Mouse (Mus musculus) B cell, adult 2 months (primary cell): Measurements from ENCODE around the gene Fgfr2.

Experiments used
- DNase-seq, 2 experiments: peaks; one replicate each; pipeline ENCODE4 v3.0.0; 2022

Gene Fgfr2

DNA sequence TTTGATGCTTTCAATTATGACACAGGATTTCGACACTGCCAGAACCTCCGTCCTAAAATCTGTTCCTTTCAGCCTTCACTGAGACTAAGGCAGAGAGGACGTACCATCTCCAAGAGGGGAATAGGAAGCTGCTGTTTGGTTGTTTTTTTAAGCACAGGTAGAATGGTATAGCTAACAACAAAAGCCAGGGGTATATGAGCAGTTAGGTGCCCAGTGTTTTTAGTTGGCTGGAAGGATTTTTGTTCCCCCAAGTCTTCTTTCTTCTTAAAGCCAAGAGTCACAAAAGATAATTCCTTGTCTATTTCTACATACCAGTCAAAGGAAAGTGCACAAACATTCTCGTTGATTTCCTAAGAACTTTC is 2859.9 kb downstream of the Fgfr2 start:
- no peak for DNase-seq

DNA sequence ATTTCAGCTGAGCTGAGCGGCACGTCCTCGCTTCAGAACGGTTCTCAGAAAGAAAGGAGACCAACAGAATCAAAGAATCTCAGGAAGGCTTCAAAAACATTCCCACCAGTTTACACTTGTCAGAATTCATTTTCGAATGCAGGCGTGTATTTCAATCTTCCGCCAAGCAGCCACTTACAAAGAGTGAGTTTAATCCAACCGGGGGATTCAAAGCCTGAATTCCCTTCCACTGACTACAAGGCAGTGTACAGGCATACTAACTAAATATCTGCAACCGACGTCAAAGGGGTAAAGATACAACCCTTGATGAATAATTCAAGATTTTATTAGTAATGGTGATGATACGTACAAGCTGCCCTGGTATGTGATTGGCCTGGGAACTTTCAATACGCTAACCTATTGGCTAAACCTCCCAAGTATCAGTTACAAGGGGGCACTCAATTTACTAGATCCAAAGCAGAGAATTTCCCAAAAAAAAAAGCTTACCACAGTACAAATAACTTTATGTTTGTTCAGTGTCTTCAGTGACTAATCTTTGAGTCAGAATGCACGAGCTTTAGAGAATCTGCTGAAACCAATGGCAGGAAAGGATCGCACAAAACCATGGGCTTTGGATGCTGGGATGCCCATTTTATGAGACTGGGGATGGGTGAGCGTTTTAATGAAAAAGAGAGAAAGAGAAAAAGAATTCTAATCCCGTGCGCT is 2860.5 kb downstream of the Fgfr2 start:
- no peak for DNase-seq

DNA sequence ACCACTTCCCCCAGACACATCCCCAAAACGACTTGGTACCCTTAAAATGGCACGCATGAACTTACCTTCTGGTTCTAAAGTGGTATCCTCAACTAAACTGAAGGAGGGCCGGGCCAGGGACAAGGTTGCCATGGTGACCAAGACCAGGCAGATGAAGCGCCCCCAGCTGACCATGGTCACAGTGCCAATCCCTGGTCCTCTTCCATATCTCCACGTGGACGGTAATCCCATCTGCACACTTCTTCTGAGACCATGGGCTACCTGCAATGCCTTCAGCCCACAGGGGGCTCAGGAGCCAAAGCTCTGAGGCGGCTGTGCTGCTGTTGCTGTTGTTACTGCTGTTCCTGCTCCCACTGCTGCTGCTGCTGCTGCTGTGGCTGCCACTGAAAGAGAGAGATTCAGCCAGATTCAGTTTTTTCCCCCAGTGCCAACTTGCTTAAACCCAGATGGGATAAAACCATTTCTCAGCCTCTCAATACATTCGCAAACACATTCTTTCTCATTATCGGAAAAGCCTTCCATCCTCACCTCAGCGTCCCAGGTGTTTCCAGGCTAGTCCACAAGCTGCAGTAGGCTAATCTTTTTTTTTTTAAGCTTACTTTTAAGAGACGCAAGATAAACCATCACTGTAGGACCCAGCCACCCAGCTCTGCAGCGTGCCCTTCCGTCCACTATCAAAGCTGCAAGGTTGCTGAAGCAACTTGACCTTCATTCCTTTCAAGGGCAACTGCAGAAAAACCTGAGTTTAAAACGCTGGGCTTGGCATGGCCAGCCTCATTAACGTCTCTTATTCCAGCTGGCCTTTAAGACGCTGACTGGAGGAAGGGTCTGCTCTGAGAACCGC is 2861.2 kb downstream of the Fgfr2 start:
- DNase-seq, result no peak

DNA sequence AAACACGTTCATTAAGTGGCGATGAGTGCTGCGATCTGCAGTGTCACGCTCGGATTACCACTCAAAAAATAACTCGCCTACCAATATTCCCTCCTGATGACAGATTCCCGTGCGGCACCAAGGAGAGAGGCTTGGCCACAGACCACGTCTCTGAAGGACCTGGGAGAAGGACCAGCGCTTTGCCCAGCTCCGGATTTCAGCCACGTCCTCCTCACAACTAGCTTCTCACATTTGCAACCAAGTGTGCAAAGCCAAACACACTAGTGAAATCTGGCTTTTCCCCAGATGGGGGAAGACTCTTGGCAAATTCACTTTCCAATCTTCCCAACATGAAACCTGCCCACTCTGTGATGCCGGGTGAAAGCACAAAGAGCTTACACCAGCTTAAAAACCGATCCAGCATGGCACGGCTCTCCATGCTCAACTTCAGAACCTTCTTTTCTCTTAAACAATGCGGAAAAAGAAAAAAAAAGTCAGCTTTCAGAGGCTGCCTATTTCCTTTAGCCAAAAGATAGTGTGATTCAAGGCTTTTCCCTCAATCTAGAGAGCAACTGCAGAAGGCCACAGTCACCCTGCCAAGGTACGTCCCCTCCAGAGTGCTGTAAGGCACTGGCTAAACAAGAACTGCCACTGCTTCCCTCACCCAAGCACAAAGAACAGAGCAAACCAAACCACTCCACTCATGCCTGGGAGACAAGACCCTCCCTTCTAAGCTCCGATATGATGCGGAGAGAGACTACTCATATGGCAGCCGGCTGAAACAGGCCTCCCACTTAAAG is 2862.1 kb downstream of the Fgfr2 start:
- DNase-seq, result no peak

DNA sequence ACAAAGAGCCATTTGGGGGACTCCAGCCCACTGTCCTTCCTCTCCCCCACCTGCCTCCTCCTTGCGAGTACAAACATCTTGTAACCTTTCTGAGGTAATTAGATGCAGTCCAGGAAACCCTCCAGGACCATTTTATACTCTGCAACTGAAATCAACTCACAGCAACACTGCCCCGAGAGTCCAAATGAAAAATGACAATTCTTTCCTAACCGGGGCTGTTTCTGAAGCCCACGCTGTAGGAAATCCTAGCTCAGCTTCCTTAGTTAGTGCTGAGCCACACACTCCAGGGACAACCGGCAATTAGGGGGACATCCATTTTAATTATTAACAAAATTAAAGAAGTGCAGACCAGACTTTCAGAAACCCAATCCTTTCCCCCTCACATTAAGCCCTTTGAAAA is 2863.1 kb downstream of the Fgfr2 start:
- no peak for DNase-seq

DNA sequence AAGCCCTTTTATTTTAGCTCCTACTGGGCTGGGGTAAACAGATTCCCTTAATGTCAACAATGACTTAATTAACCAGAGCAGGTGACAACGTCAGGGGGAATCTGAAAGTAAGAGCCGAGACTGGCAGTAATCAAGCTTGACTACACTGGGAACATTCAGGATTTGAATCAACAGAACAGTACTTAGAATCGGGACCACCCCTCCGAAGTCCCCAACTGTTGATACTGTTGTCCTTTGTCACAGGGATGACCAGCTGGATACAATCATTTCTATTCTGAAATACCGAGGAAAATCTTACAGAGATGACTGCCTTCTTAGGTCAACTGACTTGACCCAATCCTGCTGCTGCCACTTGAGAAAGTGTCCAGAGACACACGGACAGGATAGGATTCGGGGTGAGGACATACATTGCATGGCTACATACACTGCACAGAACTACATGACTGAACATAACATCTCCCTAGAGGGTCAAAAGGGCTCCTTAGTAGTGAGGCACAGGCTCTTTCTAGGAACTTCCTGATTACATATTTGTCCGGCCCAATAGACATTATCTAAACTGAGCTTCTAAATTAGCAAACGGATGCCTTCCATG is 2864.3 kb downstream of the Fgfr2 start:
- DNase-seq, result no peak

DNA sequence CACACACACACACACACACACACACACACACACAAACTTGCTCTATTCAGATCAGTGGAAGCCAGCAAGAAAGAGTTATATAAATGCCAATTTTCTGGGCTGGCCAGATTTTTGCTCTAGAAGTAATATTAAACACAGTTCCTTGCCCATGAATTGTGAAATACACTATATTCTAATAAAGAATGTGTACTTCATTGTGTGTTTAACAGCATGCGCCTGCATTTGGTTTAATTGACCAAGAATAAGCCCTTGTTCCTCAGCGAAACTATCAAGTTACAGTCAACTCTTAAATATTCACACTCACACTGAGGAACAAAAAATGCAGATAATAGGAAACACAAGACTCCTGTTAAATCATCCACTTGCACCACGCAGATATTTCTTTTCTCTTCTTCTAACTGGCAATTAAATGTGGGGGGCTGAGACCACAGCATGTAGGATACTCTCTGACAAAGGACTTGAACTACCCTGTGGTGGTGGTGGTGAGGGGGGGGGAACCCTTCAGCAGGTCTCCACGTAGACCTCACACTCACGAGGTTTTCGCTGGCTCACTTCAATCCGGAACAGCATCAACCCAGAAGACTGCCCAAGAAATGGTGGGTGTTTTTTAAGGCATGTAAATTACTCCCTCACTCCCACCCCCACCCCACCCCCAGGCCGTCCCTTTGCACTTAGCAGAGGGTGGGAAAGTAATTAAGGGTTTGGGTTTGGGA is 2865.0 kb downstream of the Fgfr2 start:
- no peak for DNase-seq

DNA sequence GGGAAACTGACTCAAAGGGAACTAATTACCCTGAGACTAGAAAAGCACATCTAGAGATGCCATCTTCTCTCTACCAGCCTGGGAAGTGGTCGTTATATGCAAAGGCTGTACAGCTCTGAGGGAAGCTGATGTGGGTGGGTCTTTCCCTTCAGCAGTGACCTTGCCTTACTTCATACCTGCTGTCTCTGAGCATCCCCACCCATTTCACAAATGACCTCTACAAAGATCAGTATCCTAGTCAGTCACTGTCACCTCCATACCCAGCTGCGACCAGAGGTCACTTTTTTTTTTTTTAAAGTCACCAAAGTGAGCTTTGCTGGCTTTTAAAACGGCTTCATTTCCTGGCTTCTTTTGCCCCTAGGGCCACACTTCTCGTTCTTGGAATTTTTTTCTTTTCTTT is 2869.9 kb downstream of the Fgfr2 start:
- no peak for DNase-seq

DNA sequence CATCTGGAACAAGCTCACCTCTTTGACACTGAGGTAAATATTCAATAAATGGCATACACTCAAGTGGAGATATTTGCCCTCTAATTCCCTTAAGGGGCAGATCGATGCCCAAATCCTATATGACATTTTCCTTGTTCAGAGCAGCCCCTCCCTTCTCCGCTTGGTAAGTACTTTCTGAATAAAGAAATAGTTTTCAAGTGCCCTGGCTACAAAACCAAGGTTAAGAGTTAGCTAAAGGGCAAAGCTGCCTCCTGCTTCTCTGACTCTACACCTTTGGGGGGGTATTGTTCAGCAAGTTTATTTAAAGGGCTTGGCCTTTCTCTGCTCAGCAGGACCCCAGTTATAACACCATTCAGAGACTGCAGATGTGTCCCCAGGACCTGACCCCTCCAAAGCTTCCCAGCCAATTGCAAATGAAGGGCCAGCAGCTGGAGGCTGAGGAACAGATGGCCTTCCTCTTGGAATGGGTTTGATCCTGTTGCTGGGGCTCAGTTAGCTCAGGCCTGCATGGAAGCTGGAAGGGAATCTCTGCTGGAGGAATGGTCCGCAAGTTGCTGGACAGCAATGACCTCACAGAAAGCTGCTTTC is 2871.1 kb downstream of the Fgfr2 start:
- no peak for DNase-seq

DNA sequence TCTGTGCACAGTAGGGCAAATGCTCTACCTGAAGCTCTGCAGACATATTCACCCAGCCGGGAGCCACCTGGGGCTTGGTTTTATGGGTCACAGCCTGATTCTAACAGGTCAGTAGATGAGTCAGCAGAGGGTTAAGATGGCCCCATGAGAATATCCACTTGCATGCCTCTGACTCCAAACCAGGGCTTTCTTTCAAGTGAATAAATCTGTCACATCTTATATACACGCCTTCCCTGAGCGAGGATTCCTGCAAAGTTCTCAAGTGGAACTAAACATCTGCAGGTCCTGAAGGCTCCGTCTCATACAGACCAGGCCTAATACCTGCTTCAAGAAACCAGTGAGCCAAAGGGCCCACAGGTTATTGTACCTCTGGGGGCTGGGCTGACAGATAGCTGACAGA is 2872.2 kb downstream of the Fgfr2 start:
- DNase-seq, result no peak

DNA sequence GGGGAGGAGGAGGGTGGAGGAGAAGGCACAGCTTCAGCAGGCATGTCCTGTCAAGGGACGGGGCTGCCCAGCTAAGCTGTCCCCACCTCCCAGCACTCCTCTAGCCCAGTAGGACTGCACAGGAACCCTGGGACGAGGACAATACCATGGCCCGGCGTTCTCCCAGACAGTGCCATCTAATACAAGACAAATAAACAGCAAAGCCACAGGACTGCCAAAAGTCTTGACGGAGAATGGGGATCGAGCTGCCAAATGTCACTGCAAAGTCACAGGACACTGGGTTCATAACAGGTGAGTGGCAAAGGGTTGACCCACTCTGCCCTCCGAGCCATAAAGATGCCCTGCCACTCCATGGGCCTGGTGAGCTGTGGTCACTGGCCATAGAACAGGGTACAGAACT is 2874.7 kb downstream of the Fgfr2 start:
- no peak for DNase-seq

DNA sequence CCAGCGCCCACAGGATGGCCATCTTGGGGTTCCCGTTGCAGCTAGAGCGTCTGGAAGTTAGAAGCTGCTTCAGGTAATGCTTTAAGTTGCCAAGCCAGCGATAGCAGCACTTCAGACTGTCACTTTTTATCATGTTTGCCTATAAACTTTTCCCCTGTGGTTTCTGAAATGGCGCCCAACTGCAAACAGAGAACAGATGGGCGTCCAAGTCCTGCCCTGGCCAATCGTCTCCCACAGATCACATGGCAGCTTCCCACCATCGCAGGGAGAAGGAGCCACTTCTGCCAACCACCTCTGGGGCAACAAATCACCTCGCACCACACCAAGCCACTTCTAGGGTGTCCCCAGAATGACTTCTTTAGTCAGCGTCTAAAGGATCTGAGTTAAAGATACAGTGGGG is 2875.3 kb downstream of the Fgfr2 start:
- no peak for DNase-seq

DNA sequence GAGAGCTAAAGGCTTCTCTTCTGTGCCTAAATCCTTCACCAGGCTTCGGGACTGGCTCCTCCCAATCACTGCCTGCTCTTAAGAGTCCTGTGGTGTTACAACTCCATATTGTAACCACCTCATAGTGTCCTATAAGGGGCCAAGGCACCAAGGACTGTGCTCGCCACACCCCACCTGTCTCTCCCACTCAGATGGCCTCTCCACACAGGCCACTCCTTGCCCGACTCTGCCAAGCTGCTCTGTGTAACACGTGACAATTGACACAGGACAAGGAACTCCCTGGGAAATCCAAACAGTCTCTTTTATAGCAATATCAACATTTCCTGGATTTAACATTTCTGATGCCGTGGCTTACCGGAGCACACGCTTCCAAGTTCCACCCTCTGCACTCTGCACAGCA is 2876.7 kb downstream of the Fgfr2 start:
- no peak for DNase-seq

DNA sequence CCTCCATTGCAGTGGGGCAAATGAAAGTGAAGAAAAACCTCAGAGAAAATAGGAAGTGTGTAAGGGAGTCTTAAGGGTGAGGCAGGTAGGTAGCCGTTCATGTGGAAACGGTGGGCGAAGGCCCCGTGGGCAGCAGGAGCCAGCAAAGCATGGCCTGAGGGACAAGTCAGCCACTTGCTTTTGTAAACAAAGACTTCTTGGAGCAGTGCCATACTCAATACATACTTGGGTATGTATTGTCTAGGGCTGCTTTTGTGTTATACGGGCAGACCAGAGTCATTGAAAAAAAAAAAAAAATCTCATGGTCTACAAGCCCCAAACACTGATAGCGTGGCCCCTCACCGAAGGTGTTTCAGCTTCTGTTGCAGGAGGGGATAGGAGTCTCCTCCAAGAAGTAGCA is 2878.6 kb downstream of the Fgfr2 start:
- no peak for DNase-seq

DNA sequence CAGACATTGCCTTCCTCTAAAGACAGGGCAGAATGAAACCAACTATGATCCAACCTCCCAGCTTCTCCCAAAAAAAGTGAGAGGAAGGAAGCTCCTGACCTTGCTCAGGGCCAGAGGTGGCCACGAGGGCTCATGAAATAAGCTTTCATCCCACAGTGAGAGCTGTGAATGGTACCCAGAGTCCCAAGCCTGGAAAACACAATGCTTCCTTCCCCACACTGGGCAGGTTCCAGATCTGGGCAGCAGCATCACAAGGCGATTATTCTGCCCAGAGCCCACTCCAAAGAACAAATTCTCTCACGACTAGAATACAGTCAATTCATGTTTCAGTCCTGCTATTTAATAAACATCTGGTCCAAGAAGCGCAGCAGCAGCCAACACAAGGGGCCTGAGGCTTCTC is 2879.3 kb downstream of the Fgfr2 start:
- DNase-seq, result no peak

DNA sequence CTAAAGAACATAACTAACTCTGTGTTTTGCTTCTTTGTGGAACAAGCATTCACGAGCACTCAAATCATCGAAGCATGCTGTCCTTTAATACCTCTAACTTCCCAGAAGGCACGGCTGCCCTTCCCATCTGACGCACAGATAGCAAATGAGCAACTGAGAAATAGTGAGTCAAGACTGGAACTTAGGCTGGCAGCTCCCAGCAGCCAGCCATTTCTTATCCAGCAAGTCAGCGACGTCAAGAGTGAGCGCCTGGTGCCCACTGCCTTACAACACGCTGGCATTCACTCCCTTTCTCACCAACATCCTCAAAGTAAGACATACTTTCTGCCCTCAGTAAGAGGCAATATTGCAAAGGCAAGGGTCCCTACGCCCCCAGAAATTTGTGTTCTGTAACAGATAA is 2883.0 kb downstream of the Fgfr2 start:
- no peak for DNase-seq

DNA sequence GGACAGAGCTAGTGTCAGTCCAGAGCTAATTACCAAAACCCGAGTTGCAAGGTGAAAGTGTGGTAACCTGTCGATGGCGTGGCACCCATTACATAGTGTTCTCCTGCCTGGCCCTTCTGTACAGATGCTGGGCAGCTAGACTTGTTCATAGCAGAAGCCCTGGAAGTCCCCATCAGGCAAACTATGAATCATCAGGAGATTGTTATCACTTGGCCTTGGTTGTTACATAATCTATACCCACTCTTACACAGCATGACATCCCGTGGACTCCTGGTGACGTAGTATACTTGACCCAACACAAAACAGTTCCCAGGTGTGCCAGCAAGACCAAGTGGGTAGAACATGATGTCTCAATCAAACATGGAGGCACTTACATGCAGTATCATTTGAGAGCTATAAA is 2885.9 kb downstream of the Fgfr2 start:
- no peak for DNase-seq

DNA sequence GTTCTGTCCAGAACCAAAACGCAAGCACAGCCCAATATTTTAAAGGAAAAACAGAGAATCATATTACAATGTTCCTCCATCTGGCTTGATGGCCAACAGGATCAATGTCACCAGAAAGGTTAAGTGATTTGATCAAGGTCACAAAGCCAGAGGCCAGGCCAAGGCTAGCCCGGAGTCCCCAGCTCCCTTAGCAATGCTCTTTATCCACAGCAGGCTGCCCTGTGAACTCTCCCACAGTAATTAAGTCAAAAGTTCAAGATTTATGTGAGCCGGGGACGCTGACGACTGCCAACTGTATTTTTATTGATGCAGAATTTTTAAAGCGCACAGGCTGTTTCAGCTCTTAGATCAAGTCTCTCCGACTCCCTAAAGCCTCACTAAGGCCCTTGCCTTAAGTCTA is 2889.4 kb downstream of the Fgfr2 start:
- no peak for DNase-seq

DNA sequence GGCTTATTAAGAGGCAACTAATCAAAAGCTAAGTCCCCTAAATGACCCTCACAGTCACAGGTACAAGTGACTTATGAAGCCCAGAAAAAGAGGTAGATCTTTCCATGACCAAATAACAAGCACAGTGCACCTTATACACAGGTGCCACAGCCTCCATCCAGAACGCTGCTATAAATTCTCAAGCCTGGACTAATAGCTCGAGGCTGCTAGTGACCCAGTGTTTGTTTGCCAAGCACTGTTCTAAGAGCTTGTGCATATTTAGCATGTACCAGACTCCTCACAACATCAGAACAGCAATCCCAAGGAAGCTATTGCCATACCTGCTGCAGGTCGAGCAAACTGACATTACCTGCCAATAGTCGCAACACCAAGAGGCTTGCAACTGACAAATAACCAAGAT is 2893.1 kb downstream of the Fgfr2 start:
- no peak for DNase-seq

DNA sequence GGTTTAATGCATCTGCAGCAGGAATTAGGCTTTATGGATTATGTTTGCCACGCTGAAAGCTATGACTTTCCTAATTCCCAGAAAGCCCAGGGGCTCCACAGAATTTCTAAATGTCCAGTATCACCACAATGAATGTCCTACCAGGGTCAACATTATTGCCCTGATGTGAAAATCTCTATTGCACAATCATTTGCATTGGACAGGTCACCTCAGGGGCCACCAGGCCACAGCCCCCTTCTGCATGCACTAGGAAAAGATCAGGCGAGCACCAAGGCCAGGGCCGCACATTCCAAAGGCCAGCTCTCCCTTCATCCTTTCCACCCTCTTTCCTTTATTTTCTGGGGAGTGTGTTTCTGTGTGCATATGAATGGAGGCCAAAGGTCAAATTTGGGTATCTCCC is 2897.9 kb downstream of the Fgfr2 start:
- DNase-seq, result no peak

DNA sequence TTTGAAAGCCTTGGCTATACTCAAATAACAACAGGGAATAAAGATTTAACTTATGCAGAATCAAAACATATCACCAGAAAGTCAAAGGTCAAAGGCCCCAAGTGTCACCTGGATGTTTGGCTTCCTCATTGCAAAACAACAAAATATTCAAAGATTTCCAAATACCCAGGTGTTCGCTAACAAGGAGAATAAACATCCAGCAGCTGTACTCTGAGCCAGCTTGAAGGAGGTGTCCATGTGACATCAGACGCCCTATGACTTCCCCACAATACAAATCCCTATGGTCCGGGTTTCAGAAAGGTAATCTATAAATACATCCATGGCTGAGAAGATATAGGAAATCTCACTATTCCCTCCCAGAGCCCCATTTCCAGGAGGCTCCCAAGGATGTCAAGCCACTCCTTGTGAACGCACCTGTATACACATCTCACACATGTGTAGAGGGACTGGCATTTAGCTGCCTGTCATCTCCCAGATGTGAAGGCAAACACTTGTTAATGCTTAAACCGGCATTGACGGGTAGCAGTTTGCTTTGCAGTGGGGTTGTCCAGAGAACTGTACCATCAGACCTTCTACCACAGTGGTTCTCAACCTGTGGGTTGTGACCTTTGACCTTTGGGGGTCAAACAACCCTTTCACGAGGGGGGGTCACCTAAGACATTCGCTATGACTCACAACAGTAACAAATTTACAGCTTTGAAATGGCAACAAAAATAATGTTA is 2900.4 kb downstream of the Fgfr2 start:
- no peak for DNase-seq
